Mouse (Mus musculus) retina, postnatal 1 day (tissue): Measurements from ENCODE around the gene Zfp575.

Experiments
- DNase-seq: peaks from one replicate; pipeline ENCODE4 v3.0.0-alpha.2; 2012

Zfp575 gene

GRCm38 (mm10) chr7:24600941-24601597 is 13.6 kb upstream of the Zfp575 start:
- peak; percentile 96 for DNase-seq

GRCm38 (mm10) chr7:24599211-24600067 is 12.0 kb upstream of the Zfp575 start:
- DNase-seq = no peak

- DNase-seq = no peak
Observed at GRCm38 (mm10) chr7:24598121-24598520, 10.7 kb upstream of the Zfp575 start.

- no peak for DNase-seq
Observed at GRCm38 (mm10) chr7:24595464-24595863, 8.0 kb upstream of the Zfp575 start.

- no peak for DNase-seq
Observed at GRCm38 (mm10) chr7:24594309-24594803, 6.9 kb upstream of the Zfp575 start.

GRCm38 (mm10) chr7:24593621-24594308 is 6.3 kb upstream of the Zfp575 start:
- DNase-seq = peak; percentile 81

GRCm38 (mm10) chr7:24592781-24593180 is 5.3 kb upstream of the Zfp575 start:
- no peak for DNase-seq

GRCm38 (mm10) chr7:24592163-24592562 is 4.7 kb upstream of the Zfp575 start:
- peak; percentile 46 for DNase-seq

GRCm38 (mm10) chr7:24591735-24592134 is 4.3 kb upstream of the Zfp575 start:
- DNase-seq = no peak

- DNase-seq = no peak
Observed at GRCm38 (mm10) chr7:24588336-24588735, 895 bp upstream of the Zfp575 start.

GRCm38 (mm10) chr7:24586828-24587227 is 613 bp downstream of the Zfp575 start:
- peak; percentile 56 for DNase-seq

GRCm38 (mm10) chr7:24585995-24586394 is 1.4 kb downstream of the Zfp575 start:
- no peak for DNase-seq

GRCm38 (mm10) chr7:24584876-24585275 is 2.6 kb downstream of the Zfp575 start:
- no peak for DNase-seq

GRCm38 (mm10) chr7:24577811-24578210 is 9.6 kb downstream of the Zfp575 start:
- no peak for DNase-seq

GRCm38 (mm10) chr7:24574224-24574796 is 13.1 kb downstream of the Zfp575 start:
- no peak for DNase-seq

- peak; percentile 27 for DNase-seq
Observed at GRCm38 (mm10) chr7:24572455-24572854, 15.0 kb downstream of the Zfp575 start.

GRCm38 (mm10) chr7:24571071-24571470 is 16.4 kb downstream of the Zfp575 start:
- DNase-seq = no peak

GRCm38 (mm10) chr7:24568512-24568911 is 18.9 kb downstream of the Zfp575 start:
- DNase-seq = no peak

GRCm38 (mm10) chr7:24566206-24566605 is 21.2 kb downstream of the Zfp575 start:
- no peak for DNase-seq

GRCm38 (mm10) chr7:24565627-24566026 is 21.8 kb downstream of the Zfp575 start:
- DNase-seq = no peak

GRCm38 (mm10) chr7:24564607-24565265 is 22.7 kb downstream of the Zfp575 start:
- peak; percentile 65 for DNase-seq

- no peak for DNase-seq
Observed at GRCm38 (mm10) chr7:24563837-24564206, 23.6 kb downstream of the Zfp575 start.
